Mouse (Mus musculus): ENCODE data around the gene Pias4. TPM values are rescaled to one million over a fixed set of nuclear protein-coding genes. Genes with fewer than 3 reads are reported as not detected.
"Not testable (repeated sequence)": the region's sequence is repeated elsewhere in the genome, so short reads cannot be mapped to it uniquely, and the experiment has no call there.

The Pias4 gene
- 33.2 and 35.6 TPM in 2 replicates for polyA plus RNA-seq (2014; fragmentation: Nextera tagmentation; extraction: Ambion mirVana)

DNA sequence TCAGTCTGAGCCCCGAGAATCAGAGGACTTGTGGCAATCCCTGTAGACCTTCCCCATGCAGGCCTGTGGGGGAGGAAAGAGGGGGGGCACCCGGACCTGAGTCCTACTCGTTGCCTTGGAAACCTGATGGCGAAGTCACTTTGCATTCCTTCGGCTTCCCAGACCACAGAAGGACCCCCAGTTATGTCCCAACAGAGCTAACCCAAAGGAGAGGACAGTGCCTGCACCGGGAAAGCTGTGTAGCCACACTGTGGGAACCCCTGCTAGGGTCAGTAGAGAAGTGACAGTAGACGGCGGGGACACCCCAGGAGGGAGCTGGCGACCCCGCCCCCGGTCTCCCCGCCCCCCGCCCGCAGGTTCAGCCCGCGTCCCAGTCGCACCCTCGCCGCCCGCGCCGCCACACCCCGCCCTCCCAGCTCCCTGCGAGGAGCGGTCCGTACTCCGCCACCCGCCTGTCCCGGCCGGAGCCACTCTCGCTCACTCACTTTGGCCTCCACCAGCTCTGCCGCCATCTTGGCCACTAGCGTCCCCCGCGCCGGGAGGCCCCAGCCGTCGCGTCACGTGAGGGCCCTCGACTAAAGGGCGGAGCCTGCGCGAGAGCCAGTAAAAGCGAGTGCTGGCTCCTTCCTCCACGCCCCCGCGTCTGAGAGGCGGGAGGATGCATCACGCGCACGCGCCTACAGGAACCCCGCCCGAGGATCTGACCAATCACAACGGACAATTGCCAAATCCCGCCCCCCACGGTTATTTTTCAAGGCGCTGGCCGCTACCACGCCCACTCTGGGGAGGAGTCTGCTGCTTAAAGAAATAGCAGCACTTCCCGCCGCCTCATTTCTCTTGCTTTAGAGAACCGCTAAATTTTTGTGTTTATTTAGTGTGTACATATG is at the start of gene Pias4:
Gene Pias4, minus strand, starts transcription at position 724 of the 887 bp plus-strand sequence.
- Histone ChIP-seq H3K27ac (replicated peaks; ENCODE audit: low read depth, low read length) (peak within 1 kb of the TSS; percentile 71), H3K9ac (ENCODE audit: low read depth, low read length) (peak within 1 kb of the TSS; percentile 85), H3K4me3 (ENCODE audit: low read depth, low read length) (peak within 1 kb of the TSS; percentile 91), H3K4me2 (ENCODE audit: low read depth, low read length) (peak within 1 kb of the TSS; percentile 84), H3K36me3 (ENCODE audit: control insufficient read depth, insufficient read depth, low read length) (peaks cover 15% of the 10 kb centered on the region), H3K4me1 (ENCODE audit: control insufficient read depth, insufficient read depth, low read length) (peaks cover 12% of the 10 kb centered on the region), H3K9me3 (ENCODE audit: control insufficient read depth, low read length) (no peaks in the 10 kb centered on the region), H3K27me3 (replicated peaks; ENCODE audit: control insufficient read depth, insufficient read depth, low read length) (no peaks in the 10 kb centered on the region)
- DNase-seq (ENCODE audit: low spot score) (peak; percentile 100), ATAC-seq (ENCODE audit: low read depth) (peak; percentile 87)
- WGBS: under 1% methylated on average over 26 of the region's 64 CpGs

DNA sequence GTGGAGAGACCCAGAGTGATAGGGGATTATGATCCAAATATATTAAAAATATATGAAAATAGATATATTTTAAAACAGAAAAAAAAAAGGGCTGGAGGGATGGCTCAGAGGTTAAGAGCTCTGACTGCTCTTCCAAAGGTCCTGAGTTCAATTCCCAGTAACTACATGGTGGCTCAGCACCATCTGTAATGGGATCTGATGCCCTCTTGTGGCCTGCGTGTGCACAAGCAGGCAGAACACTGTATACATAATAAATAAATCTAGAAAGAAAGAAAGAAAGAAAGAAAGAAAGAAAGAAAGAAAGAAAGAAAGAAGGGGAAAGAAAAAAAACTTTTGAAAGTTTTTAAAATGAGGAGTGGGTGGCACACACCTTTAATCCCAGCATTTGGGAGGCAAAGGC is 49.5 kb upstream of the Pias4 start:
- H3K4me2 ChIP-seq (ENCODE audit: low read depth, low read length); H3K36me3 ChIP-seq (ENCODE audit: control insufficient read depth, insufficient read depth, low read length); ATAC-seq (ENCODE audit: low read depth); DNase-seq (ENCODE audit: low spot score); H3K9me3 ChIP-seq (ENCODE audit: control insufficient read depth, low read length); H3K27me3 ChIP-seq (replicated peaks; ENCODE audit: control insufficient read depth, insufficient read depth, low read length); H3K9ac ChIP-seq (ENCODE audit: low read depth, low read length); H3K4me1 ChIP-seq (ENCODE audit: control insufficient read depth, insufficient read depth, low read length); H3K4me3 ChIP-seq (ENCODE audit: low read depth, low read length); H3K27ac ChIP-seq (replicated peaks; ENCODE audit: low read depth, low read length): not testable (repeated sequence)
- 27% methylated on average over 1 of the region's 1 CpGs for WGBS

DNA sequence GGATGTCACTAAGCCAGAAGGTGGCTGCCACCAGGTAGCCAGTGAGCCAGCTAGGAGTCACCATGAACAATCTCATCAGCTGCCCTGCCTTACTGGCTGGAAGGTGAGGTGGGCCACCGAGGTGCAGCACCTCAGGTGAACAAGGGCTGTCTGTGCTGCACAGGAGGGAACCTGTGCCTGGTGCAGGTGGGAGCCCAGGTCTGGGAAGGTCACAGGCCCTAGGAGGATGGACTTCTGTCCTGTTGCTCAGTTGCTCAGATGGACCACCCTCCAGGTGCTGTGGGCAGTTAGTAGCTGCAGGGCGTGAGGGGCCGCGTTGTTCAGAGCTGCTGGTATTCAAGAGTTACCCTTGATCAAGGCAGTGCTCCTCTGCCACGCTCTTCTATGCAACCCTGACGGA is 49.1 kb upstream of the Pias4 start:
- no peaks in the 10 kb centered on the region for H3K9me3 ChIP-seq (ENCODE audit: control insufficient read depth, low read length)
- DNase-seq (ENCODE audit: low spot score) (no peak), ATAC-seq (ENCODE audit: low read depth) (no peak)
- 87% methylated on average over 5 of the region's 6 CpGs for WGBS
- H3K27ac ChIP-seq (replicated peaks; ENCODE audit: low read depth, low read length): no peak overlapping the region
- no peaks in the 10 kb centered on the region for H3K4me1 ChIP-seq (ENCODE audit: control insufficient read depth, insufficient read depth, low read length)
- H3K4me3 ChIP-seq (ENCODE audit: low read depth, low read length): no peak overlapping the region
- no peaks in the 10 kb centered on the region for H3K27me3 ChIP-seq (replicated peaks; ENCODE audit: control insufficient read depth, insufficient read depth, low read length)
- H3K36me3 ChIP-seq (ENCODE audit: control insufficient read depth, insufficient read depth, low read length): no peaks in the 10 kb centered on the region
- no peak overlapping the region for H3K9ac ChIP-seq (ENCODE audit: low read depth, low read length)
- no peak overlapping the region for H3K4me2 ChIP-seq (ENCODE audit: low read depth, low read length)

DNA sequence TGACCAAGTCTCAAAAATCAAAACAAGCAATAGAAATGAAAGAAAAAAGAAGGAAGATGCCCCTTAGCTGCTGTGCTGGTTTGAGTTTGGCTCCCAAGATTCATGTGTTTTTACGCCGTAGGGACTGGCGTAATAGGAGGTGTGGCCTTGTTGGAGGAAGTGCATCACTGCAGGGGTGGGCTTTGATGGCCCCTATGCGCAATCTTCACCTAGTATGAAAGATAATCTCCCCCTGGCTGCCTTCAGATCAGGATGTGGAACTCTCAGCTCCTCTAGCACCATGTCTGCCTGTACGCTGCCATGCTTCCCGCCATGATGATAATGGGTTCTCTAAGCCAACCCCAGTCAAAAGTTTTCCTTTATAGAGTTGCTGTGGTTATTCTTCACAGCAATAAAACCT is 48.5 kb upstream of the Pias4 start:
- no peak for ATAC-seq (ENCODE audit: low read depth)

DNA sequence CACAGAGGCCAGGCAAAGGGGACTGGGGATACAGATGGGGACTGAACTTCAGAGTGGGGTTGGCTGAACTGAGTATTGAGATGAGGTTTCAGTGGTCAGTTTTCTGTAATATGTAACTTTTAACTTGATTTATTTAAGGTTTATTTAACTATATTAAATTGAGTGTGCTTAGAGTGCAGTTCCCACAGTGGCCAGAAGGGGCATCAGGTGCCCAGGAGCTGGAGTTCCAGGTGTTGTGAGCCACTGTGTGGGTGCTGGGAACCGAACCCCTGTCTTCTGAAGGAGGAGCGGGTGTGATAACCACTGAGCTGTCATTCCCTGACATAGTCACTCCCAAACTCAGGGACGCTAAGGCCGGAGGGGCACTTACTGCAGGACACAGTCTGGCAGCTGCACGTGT is 42.4 kb upstream of the Pias4 start:
- Histone ChIP-seq H3K4me1 (ENCODE audit: control insufficient read depth, insufficient read depth, low read length) (no peaks in the 10 kb centered on the region), H3K9me3 (ENCODE audit: control insufficient read depth, low read length) (0 out of 2 replicates have a peak, but pooled peaks cover 7% of the 10 kb centered on the region), H3K27ac (replicated peaks; ENCODE audit: low read depth, low read length) (no peak overlapping the region), H3K4me2 (ENCODE audit: low read depth, low read length) (no peak overlapping the region), H3K36me3 (ENCODE audit: control insufficient read depth, insufficient read depth, low read length) (no peaks in the 10 kb centered on the region), H3K4me3 (ENCODE audit: low read depth, low read length) (no peak overlapping the region), H3K27me3 (replicated peaks; ENCODE audit: control insufficient read depth, insufficient read depth, low read length) (no peaks in the 10 kb centered on the region), H3K9ac (ENCODE audit: low read depth, low read length) (no peak overlapping the region)
- DNase-seq (ENCODE audit: low spot score) (no peak), ATAC-seq (ENCODE audit: low read depth) (no peak)
- WGBS: 98% methylated on average over 5 of the region's 5 CpGs

More for the DNA sequence above, 48.5 kb upstream of the Pias4 start:
- no peak for DNase-seq (ENCODE audit: low spot score)
- Histone ChIP-seq H3K4me3 (ENCODE audit: low read depth, low read length) (no peak overlapping the region), H3K9me3 (ENCODE audit: control insufficient read depth, low read length) (no peaks in the 10 kb centered on the region), H3K4me2 (ENCODE audit: low read depth, low read length) (no peak overlapping the region), H3K36me3 (ENCODE audit: control insufficient read depth, insufficient read depth, low read length) (no peaks in the 10 kb centered on the region), H3K27me3 (replicated peaks; ENCODE audit: control insufficient read depth, insufficient read depth, low read length) (no peaks in the 10 kb centered on the region), H3K4me1 (ENCODE audit: control insufficient read depth, insufficient read depth, low read length) (no peaks in the 10 kb centered on the region), H3K27ac (replicated peaks; ENCODE audit: low read depth, low read length) (no peak overlapping the region), H3K9ac (ENCODE audit: low read depth, low read length) (no peak overlapping the region)
- WGBS: 92% methylated on average over 6 of the region's 6 CpGs

DNA sequence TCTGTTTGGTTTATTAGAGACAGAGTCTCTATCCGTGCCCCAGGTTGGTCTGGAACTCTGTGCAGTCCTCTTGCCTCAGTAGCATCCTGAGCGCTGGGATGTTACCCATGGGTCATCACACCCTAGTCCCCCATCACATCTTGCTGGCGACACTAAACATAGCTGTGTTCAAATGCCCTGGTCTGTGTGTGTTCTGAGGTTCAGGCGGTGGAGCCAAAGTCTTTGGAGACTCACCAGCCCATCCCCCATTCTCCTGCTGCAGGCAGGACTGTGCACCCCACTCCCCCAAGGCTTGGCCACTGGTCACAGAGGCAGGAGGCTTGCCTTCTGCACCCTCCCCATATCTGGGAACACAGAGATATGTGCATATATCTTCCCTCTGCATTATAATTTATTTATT is 36.4 kb upstream of the Pias4 start:
- 78% methylated on average over 4 of the region's 4 CpGs for WGBS
- H3K9ac ChIP-seq (ENCODE audit: low read depth, low read length): no peak overlapping the region

DNA sequence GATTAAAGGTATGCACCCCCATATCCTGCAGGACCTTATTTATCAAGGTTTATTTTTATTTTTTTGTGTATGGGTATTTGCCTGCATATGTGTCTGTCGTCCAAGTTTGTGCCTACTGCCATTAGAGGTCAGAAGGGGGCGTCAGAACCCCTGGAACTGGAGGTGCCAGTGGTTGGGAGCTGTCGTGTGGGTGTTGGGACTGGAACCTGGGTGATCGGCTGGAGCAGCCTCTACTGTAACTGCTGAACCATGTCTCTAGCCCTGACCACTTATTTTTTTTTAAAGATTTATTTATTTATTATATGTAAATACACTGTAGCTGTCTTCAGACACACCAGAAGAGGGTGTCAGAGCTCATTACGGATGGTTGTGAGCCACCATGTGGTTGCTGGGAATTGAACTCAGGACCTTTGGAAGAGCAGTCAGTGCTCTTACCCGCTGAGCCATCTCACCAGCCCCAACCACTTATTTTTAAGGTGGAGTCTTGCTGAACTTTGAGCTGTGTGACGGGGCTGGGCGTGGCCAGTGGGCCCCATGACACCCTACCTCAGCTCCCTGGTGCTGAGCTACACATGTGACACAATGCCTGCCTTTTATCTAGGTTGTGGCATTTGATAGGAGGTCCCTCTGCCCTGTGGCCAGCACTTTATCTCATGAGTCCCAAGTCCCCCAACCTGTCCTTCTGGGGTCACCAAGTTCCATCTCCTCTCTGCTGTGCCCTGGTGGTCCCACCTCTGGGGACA is 35.4 kb upstream of the Pias4 start:
- 59% methylated on average over 8 of the region's 8 CpGs for WGBS
- no peaks in the 10 kb centered on the region for H3K9me3 ChIP-seq (ENCODE audit: control insufficient read depth, low read length)
- no peak overlapping the region for H3K9ac ChIP-seq (ENCODE audit: low read depth, low read length)
- H3K27me3 ChIP-seq (replicated peaks; ENCODE audit: control insufficient read depth, insufficient read depth, low read length): no peaks in the 10 kb centered on the region
- H3K4me2 ChIP-seq (ENCODE audit: low read depth, low read length): no peak overlapping the region
- DNase-seq (ENCODE audit: low spot score) (no peak), ATAC-seq (ENCODE audit: low read depth) (no peak)
- no peak overlapping the region for H3K4me3 ChIP-seq (ENCODE audit: low read depth, low read length)
- no peak overlapping the region for H3K27ac ChIP-seq (replicated peaks; ENCODE audit: low read depth, low read length)
- no peaks in the 10 kb centered on the region for H3K4me1 ChIP-seq (ENCODE audit: control insufficient read depth, insufficient read depth, low read length)
- no peaks in the 10 kb centered on the region for H3K36me3 ChIP-seq (ENCODE audit: control insufficient read depth, insufficient read depth, low read length)

More for the DNA sequence above, 36.4 kb upstream of the Pias4 start:
- no peaks in the 10 kb centered on the region for H3K36me3 ChIP-seq (ENCODE audit: control insufficient read depth, insufficient read depth, low read length)
- H3K4me2 ChIP-seq (ENCODE audit: low read depth, low read length): no peak overlapping the region
- H3K27ac ChIP-seq (replicated peaks; ENCODE audit: low read depth, low read length): no peak overlapping the region
- ATAC-seq (ENCODE audit: low read depth): no peak
- H3K4me3 ChIP-seq (ENCODE audit: low read depth, low read length): no peak overlapping the region
- no peak for DNase-seq (ENCODE audit: low spot score)
- H3K4me1 ChIP-seq (ENCODE audit: control insufficient read depth, insufficient read depth, low read length): no peaks in the 10 kb centered on the region
- H3K9me3 ChIP-seq (ENCODE audit: control insufficient read depth, low read length): no peaks in the 10 kb centered on the region
- no peaks in the 10 kb centered on the region for H3K27me3 ChIP-seq (replicated peaks; ENCODE audit: control insufficient read depth, insufficient read depth, low read length)

DNA sequence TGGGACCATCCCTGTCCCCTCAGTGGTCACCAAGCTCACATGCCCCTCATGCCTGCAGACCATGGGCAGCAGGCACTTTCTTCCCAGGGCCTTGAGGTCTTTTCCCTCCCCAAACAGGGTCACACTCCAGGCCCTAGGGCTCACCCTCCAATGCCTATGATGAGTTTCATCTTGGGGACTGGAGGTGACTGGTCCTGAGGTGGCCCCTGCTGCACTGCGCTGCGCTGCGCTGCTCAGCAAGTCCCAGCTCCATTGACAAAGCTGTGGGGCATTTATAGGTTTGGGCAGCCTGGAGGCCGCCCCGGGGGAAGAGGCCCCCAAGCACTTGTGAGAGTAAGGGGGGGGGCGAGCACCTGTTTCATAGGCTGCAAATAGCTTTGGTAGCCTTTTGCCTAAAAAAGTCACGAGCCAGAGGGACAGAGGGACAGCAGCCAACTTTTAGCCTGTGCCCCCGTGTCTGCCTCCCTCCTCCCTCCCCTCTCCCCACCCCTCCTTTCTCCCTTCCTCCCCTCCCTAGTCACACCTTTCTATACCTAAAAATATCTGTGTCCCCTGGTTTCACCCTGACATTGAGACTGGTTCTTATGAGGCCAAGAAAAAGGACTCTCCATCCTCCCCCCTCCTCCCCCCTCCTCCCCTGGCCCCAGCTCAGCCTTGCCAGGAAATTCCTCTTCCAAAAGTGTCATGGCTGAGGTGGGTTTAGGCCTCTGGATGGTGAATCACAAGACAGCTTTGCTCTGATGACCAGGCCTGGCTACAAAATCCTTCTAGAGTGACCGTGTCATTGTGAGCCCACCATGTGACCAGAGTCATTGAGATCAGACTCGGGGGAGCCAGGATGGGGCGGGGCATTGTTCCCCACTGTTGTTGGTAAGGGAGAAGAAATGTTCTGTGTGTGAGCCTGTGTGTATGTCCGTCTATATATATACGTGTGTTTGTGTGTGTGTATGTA is 34.4 kb upstream of the Pias4 start, which contains the start of gene Nmrk2:
Gene Nmrk2, minus strand, starts transcription at position 245 of the 952 bp plus-strand sequence.
- H3K9me3 ChIP-seq (ENCODE audit: control insufficient read depth, low read length): no peaks in the 10 kb centered on the region
- no peak within 1 kb of the TSS for H3K4me3 ChIP-seq (ENCODE audit: low read depth, low read length)
- no peaks in the 10 kb centered on the region for H3K4me1 ChIP-seq (ENCODE audit: control insufficient read depth, insufficient read depth, low read length)
- H3K4me2 ChIP-seq (ENCODE audit: low read depth, low read length): no peak within 1 kb of the TSS
- H3K36me3 ChIP-seq (ENCODE audit: control insufficient read depth, insufficient read depth, low read length): no peaks in the 10 kb centered on the region
- H3K27ac ChIP-seq (replicated peaks; ENCODE audit: low read depth, low read length): no peak within 1 kb of the TSS
- no peak within 1 kb of the TSS for H3K9ac ChIP-seq (ENCODE audit: low read depth, low read length)
- ATAC-seq (ENCODE audit: low read depth): no peak
- H3K27me3 ChIP-seq (replicated peaks; ENCODE audit: control insufficient read depth, insufficient read depth, low read length): no peaks in the 10 kb centered on the region
- DNase-seq (ENCODE audit: low spot score): no peak
- 45% methylated on average over 11 of the region's 13 CpGs for WGBS

Measured in embryonic facial prominence, embryonic 14.5 days (tissue).